Mouse (Mus musculus) limb, embryonic 15.5 days (tissue): ENCODE data around the gene Morc2a. TPM values are rescaled to one million over a fixed set of nuclear protein-coding genes. Genes with fewer than 3 reads are reported as not detected.

Experiments
- ATAC-seq: fragments of 200-750 bp; cut with Nextera tagmentation; 2 replicates; pipeline ENCODE4 v1.8.0; 2017; ENCODE audit warnings: low read depth, moderate TSS enrichment; ENCODE audit not compliant: insufficient number of reproducible peaks, low FRiP score, low TSS enrichment
- H3K27ac ChIP-seq: fragments of 300-500 bp; sonication (generic); 2 replicates; pipeline ENCODE4 v1.5.1; 2015; ENCODE audit warnings: moderate library complexity, mild to moderate bottlenecking, inconsistent platforms
- H3K27me3 ChIP-seq: fragments of 300-500 bp; sonication (generic); 2 replicates; pipeline ENCODE4 v1.6.1; 2015; ENCODE audit warnings: inconsistent platforms
- H3K36me3 ChIP-seq: fragments of 300-500 bp; sonication (generic); 2 replicates; pipeline ENCODE4 v1.6.1; 2015; ENCODE audit warnings: inconsistent platforms
- H3K4me1 ChIP-seq: fragments of 300-500 bp; sonication (generic); 2 replicates; pipeline ENCODE4 v1.6.1; 2015; ENCODE audit warnings: inconsistent platforms
- H3K4me2 ChIP-seq: fragments of 300-500 bp; sonication (generic); 2 replicates; pipeline ENCODE4 v1.6.1; 2015; ENCODE audit warnings: mild to moderate bottlenecking, inconsistent platforms
- H3K4me3 ChIP-seq: fragments of 300-500 bp; sonication (generic); 2 replicates; pipeline ENCODE4 v1.5.1; 2015; ENCODE audit warnings: mild to moderate bottlenecking, inconsistent platforms
- H3K9ac ChIP-seq: fragments of 300-500 bp; sonication (generic); 2 replicates; pipeline ENCODE4 v1.6.1; 2015; ENCODE audit warnings: inconsistent platforms
- H3K9me3 ChIP-seq: fragments of 300-500 bp; sonication (generic); 2 replicates; pipeline ENCODE4 v1.6.1; 2016; ENCODE audit warnings: inconsistent platforms
- WGBS: fragments of 180-500 bp; shearing (Covaris S2); methylation state at CpG from one replicate; pipeline ENCODE4 v1.1.7; 2015; 5-methylcytosine and 5-hydroxymethylcytosine counted together
- polyA plus RNA-seq: library from polyadenylated mRNA; unstranded; fragments of >200 nt; fragmentation: Nextera tagmentation; extraction: Ambion mirVana; gene quantifications from 2 replicates; pipeline ENCODE4 v1.2.1, GENCODE M21; 2015

Morc2a gene
- polyA plus RNA-seq, 1 experiment from 2014 or later = 26.0 TPM

GRCm38 (mm10) chr11:3684723-3685430, 35.9 kb downstream of the Morc2a start:
- H3K36me3 ChIP-seq = peaks cover 86% of the 10 kb centered on the region
- H3K9ac ChIP-seq = no peak overlapping the region
- H3K27me3 ChIP-seq = no peaks in the 10 kb centered on the region
- H3K27ac ChIP-seq = no peak overlapping the region
- WGBS = 93% methylated on average over 5 of the region's 5 CpGs
- no peak for ATAC-seq
- no peak overlapping the region for H3K4me3 ChIP-seq
- H3K9me3 ChIP-seq = no peaks in the 10 kb centered on the region
- H3K4me2 ChIP-seq = no peak overlapping the region
- no peaks in the 10 kb centered on the region for H3K4me1 ChIP-seq

GRCm38 (mm10) chr11:3685431-3685830, 36.4 kb downstream of the Morc2a start:
- Histone ChIP-seq H3K27ac (no peak overlapping the region), H3K9ac (no peak overlapping the region), H3K27me3 (no peaks in the 10 kb centered on the region), H3K9me3 (no peaks in the 10 kb centered on the region), H3K4me2 (no peak overlapping the region), H3K36me3 (peaks cover 86% of the 10 kb centered on the region), H3K4me1 (no peaks in the 10 kb centered on the region), H3K4me3 (no peak overlapping the region)
- WGBS = 97% methylated on average over 8 of the region's 8 CpGs
- no peak for ATAC-seq

- peaks cover 87% of the 10 kb centered on the region for H3K36me3 ChIP-seq
- no peak overlapping the region for H3K4me3 ChIP-seq
- no peak overlapping the region for H3K4me2 ChIP-seq
- H3K27me3 ChIP-seq = no peaks in the 10 kb centered on the region
- no peak overlapping the region for H3K27ac ChIP-seq
- no peak for ATAC-seq
- H3K9ac ChIP-seq = no peak overlapping the region
- WGBS = 93% methylated on average over 2 of the region's 2 CpGs
- H3K9me3 ChIP-seq = no peaks in the 10 kb centered on the region
- H3K4me1 ChIP-seq = no peaks in the 10 kb centered on the region
Observed at GRCm38 (mm10) chr11:3686318-3686717, 37.3 kb downstream of the Morc2a start.

DNA sequence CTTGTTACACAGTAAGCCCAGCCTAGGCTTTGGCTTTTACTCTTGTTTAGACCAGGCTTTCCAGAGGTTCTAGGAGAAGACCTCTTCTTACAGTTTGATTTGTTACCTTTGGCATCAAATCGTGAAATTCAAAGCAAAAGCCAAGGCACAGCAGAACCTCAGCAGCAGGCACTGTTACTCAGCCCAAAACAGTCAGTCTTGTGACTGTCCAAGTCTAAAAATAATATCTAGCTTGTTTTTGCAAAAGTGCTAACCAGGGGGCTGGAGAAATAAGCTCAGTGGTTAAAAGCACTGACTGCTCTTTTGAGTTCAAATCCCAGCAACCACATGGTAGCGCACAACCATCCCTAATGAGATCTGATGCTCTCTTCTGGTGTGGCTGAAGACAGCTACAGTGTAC, 37.9 kb downstream of the Morc2a start:
- H3K9ac ChIP-seq = no peak overlapping the region
- WGBS = 89% methylated on average over 2 of the region's 2 CpGs
- H3K4me2 ChIP-seq = no peak overlapping the region
- H3K9me3 ChIP-seq = no peaks in the 10 kb centered on the region
- no peak overlapping the region for H3K4me3 ChIP-seq
- ATAC-seq = no peak
- no peak overlapping the region for H3K27ac ChIP-seq
- H3K36me3 ChIP-seq = peaks cover 88% of the 10 kb centered on the region
- no peaks in the 10 kb centered on the region for H3K4me1 ChIP-seq
- no peaks in the 10 kb centered on the region for H3K27me3 ChIP-seq

GRCm38 (mm10) chr11:3691746-3692145, 42.8 kb downstream of the Morc2a start:
- 89% methylated on average over 2 of the region's 2 CpGs for WGBS
- ATAC-seq = no peak
- H3K36me3 ChIP-seq = peaks cover 60% of the 10 kb centered on the region

GRCm38 (mm10) chr11:3696086-3696616, 47.2 kb downstream of the Morc2a start:
- Histone ChIP-seq H3K4me3 (no peak overlapping the region), H3K4me1 (no peaks in the 10 kb centered on the region), H3K4me2 (no peak overlapping the region), H3K36me3 (peaks cover 18% of the 10 kb centered on the region), H3K27ac (no peak overlapping the region), H3K27me3 (no peaks in the 10 kb centered on the region), H3K9ac (no peak overlapping the region), H3K9me3 (no peaks in the 10 kb centered on the region)
- whole genome bisulfite sequencing = 81% methylated on average over 5 of the region's 5 CpGs
- ATAC-seq = no peak

More at GRCm38 (mm10) chr11:3691746-3692145, 42.8 kb downstream of the Morc2a start:
- Histone ChIP-seq H3K27me3 (no peaks in the 10 kb centered on the region), H3K9me3 (no peaks in the 10 kb centered on the region), H3K4me3 (no peak overlapping the region), H3K4me2 (no peak overlapping the region), H3K27ac (no peak overlapping the region), H3K9ac (no peak overlapping the region), H3K4me1 (no peaks in the 10 kb centered on the region)

GRCm38 (mm10) chr11:3697441-3697840, 48.5 kb downstream of the Morc2a start:
- Histone ChIP-seq H3K9me3 (no peaks in the 10 kb centered on the region), H3K4me1 (no peaks in the 10 kb centered on the region), H3K27ac (no peak overlapping the region), H3K36me3 (peaks cover 5% of the 10 kb centered on the region), H3K9ac (no peak overlapping the region), H3K4me3 (no peak overlapping the region), H3K4me2 (no peak overlapping the region), H3K27me3 (no peaks in the 10 kb centered on the region)
- WGBS = 86% methylated on average over 3 of the region's 3 CpGs
- ATAC-seq = no peak

DNA sequence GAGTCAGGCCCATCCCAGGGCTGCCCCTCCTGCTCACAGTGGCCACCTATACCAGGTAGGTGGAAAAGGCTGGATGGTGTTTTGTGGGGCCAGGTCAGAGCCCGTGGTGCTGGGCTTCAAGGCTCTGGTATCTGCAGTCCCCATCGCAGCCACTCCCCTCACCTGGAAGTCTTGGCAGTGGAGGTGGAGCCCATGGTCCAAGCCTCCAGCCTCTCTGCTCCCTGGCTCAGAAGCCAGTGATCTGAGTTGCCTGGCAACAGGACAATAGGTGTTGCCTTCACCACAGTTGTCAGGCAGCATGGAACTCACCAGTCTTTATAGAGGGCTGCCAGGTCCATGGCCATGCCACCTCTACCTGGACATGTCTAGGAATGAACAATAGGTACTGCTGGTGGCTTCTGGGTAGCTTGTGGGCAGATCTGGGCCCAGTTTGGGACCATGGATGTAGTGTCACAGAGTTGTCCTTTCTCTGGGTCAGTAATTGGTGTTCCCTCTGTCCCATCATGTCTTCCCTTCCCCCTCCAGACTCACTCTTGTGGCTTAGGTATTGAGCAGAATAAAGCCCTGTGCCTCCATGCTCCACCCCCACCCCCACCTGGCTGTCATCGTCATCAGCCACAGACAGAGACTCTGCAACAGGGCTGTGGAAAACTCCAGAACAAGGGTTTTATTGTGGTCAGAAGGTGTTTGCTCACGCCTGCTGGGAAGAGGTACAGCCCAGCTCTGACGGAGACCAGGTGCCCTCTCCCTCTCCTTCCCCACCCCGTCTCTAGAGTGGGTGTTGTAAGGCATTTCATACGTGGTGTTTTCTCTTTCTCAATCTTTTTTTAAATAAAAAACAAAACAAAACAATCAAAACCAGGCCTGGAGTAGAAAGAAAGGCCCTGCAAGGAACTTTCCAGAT, 54.4 kb downstream of the Morc2a start:
- H3K27ac ChIP-seq = no peak overlapping the region
- H3K4me3 ChIP-seq = no peak overlapping the region
- ATAC-seq = no peak
- H3K36me3 ChIP-seq = no peaks in the 10 kb centered on the region
- 59% methylated on average over 7 of the region's 7 CpGs for WGBS
- H3K4me1 ChIP-seq = peaks cover 11% of the 10 kb centered on the region
- H3K9me3 ChIP-seq = no peaks in the 10 kb centered on the region
- no peak overlapping the region for H3K4me2 ChIP-seq
- H3K9ac ChIP-seq = no peak overlapping the region
- H3K27me3 ChIP-seq = peaks cover 8% of the 10 kb centered on the region; the same call in 1 of the 2 replicates

DNA sequence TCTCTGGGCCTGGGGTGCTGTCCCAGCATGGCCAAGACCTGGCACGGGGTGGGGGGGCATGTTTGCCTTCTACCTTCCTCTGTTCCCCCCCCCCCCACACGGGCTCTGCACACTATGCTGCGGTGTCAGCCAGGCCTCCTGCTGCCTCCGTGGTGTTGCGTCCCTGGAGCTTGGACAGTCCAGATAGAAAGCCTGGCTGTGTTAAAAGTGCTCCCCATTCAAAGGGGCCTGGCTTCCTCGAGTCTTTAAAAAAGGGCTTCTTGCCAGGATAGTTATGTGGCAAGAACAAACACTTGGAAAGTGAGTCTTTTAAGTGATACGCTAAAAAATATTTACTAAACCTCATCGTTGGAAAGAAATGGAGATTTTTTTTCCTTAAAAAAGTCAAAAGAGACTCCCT, 55.4 kb downstream of the Morc2a start:
- WGBS = 52% methylated on average over 8 of the region's 8 CpGs
- no peak for ATAC-seq

GRCm38 (mm10) chr11:3707057-3707456, 58.1 kb downstream of the Morc2a start:
- peaks cover 8% of the 10 kb centered on the region; the same call in 1 of the 2 replicates for H3K27me3 ChIP-seq
- peaks cover 11% of the 10 kb centered on the region for H3K4me1 ChIP-seq
- ATAC-seq = no peak
- no peak overlapping the region for H3K27ac ChIP-seq
- H3K36me3 ChIP-seq = no peaks in the 10 kb centered on the region
- H3K9me3 ChIP-seq = no peaks in the 10 kb centered on the region
- WGBS = 81% methylated on average over 8 of the region's 8 CpGs
- no peak overlapping the region for H3K4me2 ChIP-seq
- no peak overlapping the region for H3K9ac ChIP-seq
- no peak overlapping the region for H3K4me3 ChIP-seq

More for the DNA sequence above, 55.4 kb downstream of the Morc2a start:
- H3K9ac ChIP-seq = no peak overlapping the region
- H3K9me3 ChIP-seq = no peaks in the 10 kb centered on the region
- peaks cover 8% of the 10 kb centered on the region; the same call in 1 of the 2 replicates for H3K27me3 ChIP-seq
- peaks cover 11% of the 10 kb centered on the region for H3K4me1 ChIP-seq
- H3K27ac ChIP-seq = no peak overlapping the region
- H3K4me3 ChIP-seq = no peak overlapping the region
- H3K36me3 ChIP-seq = no peaks in the 10 kb centered on the region
- no peak overlapping the region for H3K4me2 ChIP-seq

- no peak for ATAC-seq
- Histone ChIP-seq H3K27me3 (peaks cover 3% of the 10 kb centered on the region; the same call in 1 of the 2 replicates), H3K4me3 (no peak overlapping the region), H3K27ac (no peak overlapping the region), H3K9me3 (no peaks in the 10 kb centered on the region), H3K9ac (no peak overlapping the region), H3K4me2 (no peak overlapping the region), H3K4me1 (peaks cover under 1% of the 10 kb centered on the region; the same call in 1 of the 2 replicates), H3K36me3 (no peaks in the 10 kb centered on the region)
- WGBS = 75% methylated on average over 14 of the region's 14 CpGs
Observed at GRCm38 (mm10) chr11:3710203-3710602, 61.2 kb downstream of the Morc2a start.

GRCm38 (mm10) chr11:3714486-3714885, 65.5 kb downstream of the Morc2a start:
- no peaks in the 10 kb centered on the region for H3K9me3 ChIP-seq
- H3K36me3 ChIP-seq = no peaks in the 10 kb centered on the region
- H3K4me3 ChIP-seq = no peak overlapping the region
- no peak overlapping the region for H3K27ac ChIP-seq
- no peaks in the 10 kb centered on the region for H3K27me3 ChIP-seq
- WGBS = 41% methylated on average over 15 of the region's 15 CpGs
- H3K4me2 ChIP-seq = no peak overlapping the region
- ATAC-seq = no peak
- no peak overlapping the region for H3K9ac ChIP-seq
- H3K4me1 ChIP-seq = no peaks in the 10 kb centered on the region
